Mouse (Mus musculus): ENCODE data around the gene Rpl18.

Gene Rpl18

DNA sequence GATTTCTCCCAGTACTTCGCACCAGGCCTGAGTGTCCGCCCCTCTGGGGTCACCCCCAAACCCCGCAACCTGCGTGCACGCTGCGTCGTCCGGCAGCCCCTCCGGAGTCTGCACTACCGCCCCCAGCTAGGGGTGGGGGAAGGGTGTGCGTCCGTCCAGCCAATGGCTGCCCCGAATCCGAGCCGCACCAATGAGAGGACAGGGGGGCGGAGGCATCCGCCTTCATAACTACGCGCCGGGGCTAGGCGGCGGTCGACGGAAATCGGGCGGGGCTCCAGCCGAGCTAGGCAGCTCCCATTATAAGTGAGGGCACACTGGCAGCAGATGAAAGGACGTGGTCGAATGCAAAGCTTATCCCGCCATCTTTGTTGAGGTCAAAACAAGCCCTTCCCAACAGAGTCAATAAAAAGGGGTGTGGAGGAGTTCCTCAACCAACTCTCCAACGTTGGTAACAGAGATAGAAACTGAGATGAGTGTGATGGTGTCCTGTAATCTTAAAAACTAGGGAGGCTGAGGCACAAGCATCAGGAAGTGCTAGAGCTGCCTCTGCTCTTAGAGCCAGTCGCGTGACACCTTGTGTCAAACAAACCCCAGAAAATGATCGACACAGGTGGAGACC, at the start of gene Rpl18:
Gene Rpl18, plus strand, starts transcription at position 368 of the 619 bp plus-strand sequence.
- DNase-seq (ENCODE audit: low spot score) = peak; percentile 93

GRCm38 (mm10) chr7:45666161-45666560, 49.1 kb upstream of the Rpl18 start, which contains the start of gene Fut2:
Fut2 (minus strand) TSS chr7:45666394.
- DNase-seq (ENCODE audit: low spot score) = no peak

- no peak for DNase-seq (ENCODE audit: low spot score)
Observed at GRCm38 (mm10) chr7:45667761-45668160, 47.5 kb upstream of the Rpl18 start.

GRCm38 (mm10) chr7:45668921-45669320, 46.3 kb upstream of the Rpl18 start:
- DNase-seq (ENCODE audit: low spot score) = no peak

GRCm38 (mm10) chr7:45677627-45678295, 37.5 kb upstream of the Rpl18 start:
- no peak for DNase-seq (ENCODE audit: low spot score)

GRCm38 (mm10) chr7:45678513-45678912, 36.7 kb upstream of the Rpl18 start:
- no peak for DNase-seq (ENCODE audit: low spot score)

DNA sequence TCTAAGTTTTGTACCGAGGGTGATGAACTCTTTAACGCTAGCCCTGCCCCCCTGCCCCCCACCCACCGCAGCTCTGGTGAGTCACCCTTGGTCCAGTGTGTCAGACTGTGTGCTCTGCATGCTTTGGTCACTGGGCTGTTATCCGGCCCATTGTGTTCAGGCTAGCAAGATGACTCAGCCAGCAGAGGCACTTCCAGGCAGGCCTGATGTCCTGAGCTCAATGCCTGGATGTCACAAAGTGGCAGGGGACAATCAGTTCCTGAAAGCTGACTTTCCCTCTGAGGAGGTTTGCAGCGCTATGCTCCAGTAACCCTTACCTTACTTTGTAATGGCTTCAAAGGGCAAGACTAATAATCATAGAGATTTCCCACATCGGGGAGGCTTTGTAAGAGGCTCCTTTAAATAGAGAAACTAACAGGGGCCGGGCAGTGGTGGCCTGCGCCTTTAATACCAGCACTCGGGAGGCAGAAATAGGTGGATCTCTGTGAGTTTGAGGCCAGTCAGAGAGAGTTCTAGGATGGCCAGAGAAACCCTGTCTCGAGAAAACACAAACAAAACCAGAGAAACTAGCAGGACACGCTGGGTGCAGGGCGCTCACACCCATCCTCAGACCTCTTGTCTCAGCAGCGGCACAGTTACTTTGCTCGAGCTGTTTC, 35.2 kb upstream of the Rpl18 start:
- no peak for DNase-seq (ENCODE audit: low spot score)

DNA sequence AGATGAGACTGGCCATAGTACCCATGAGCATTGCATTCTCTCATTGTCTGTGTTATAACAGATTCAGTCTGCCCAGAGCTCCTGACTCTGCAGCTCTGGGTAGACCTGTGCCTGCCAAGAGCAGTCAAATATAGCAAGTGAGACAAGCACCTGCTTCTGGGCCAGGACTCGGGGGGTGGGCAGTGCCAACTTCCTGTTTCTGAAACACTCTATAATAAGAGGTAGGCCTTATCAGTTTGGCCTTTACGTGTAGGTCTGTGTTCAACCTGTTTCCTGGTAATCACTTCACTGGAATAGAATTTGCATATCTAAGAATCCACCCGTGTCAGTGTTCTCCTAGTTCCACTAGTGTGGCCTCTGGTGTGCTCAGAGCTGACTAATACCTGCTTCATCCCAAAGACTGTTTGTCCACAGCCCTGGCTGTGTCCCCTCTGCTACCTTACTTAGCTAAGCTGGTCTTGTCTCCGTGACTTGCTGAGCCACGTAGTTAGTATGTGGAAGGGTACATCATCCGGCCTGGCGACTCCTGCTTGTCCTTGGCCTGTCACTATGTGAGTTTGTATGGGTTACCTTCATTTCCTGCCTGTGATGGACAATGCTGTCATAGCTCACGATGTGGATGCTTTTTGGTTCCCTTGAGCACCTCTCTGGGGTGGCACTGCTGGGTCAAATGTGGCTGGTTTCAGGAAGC, 34.1 kb upstream of the Rpl18 start:
- no peak for DNase-seq (ENCODE audit: low spot score)

GRCm38 (mm10) chr7:45682144-45683126, 32.8 kb upstream of the Rpl18 start:
- peak; percentile 86 for DNase-seq (ENCODE audit: low spot score)

GRCm38 (mm10) chr7:45683396-45684050, 31.7 kb upstream of the Rpl18 start, which contains the start of gene Ntn5:
Ntn5 (plus strand) TSS chr7:45684022.
- no peak for DNase-seq (ENCODE audit: low spot score)

- DNase-seq (ENCODE audit: low spot score) = no peak
Observed at GRCm38 (mm10) chr7:45685811-45686210, 29.4 kb upstream of the Rpl18 start.

DNA sequence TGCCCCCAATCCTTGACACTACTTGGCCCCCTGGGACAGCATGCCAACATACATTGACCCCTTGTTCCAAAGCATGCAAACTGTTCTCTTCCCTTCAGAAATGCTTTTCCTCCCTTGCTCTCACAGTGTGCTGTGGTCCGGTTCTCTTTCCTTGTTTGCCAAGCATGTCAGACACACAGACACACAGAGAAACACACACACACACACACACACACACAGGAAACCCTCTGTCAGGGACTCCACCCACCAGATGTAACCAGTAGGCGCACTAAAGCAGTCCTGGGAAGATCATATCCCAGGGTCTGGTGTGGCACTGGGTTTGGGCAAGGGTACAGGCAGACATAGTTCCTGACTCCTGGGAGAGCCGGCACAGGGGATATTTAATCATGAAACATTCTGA, 28.4 kb upstream of the Rpl18 start:
- DNase-seq (ENCODE audit: low spot score) = no peak

DNA sequence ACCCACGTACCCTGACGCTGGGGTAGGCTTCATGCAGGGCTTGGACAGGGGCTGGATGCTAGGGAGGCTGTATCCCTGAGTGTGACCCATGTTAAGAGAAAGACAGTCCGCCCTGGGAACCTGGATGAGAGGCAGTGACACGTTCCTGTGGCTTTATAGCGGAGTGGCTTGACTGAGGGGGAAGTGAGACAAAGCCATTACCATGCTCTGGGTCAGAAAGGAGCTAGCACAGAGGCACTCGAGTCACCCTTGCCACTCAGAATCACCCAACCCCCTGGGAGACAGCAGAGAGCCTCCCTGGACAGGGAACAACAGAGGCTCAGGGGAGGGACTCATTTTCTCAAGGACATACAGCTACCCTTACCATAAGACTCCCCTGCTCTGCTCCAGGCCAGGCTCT, 26.2 kb upstream of the Rpl18 start:
- DNase-seq (ENCODE audit: low spot score) = no peak

DNA sequence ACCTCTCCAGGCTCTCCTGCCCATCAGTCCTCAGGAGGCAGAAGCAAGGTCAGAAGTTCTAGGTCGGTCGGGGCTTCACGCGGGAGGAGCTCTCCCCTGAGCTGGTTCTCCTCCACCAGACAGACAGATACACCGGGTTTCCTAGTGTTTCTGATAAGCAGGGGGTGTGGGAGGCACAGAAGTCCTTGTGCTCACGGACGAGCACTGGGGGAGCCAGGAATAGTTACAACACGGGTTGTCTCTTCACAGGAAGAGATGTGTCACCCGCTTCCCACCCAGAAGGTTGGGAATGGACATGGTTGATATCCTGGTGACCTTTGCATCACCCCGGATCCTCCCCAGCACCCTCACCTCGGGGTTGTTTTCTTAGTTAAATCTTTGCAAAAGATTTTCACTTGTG, 25.5 kb upstream of the Rpl18 start:
- no peak for DNase-seq (ENCODE audit: low spot score)

- DNase-seq (ENCODE audit: low spot score) = no peak
Observed at GRCm38 (mm10) chr7:45692364-45692763, 22.9 kb upstream of the Rpl18 start.

GRCm38 (mm10) chr7:45693921-45694591, 21.2 kb upstream of the Rpl18 start, which contains the start of gene Sec1:
Sec1 (minus strand) TSS chr7:45694402.
- DNase-seq (ENCODE audit: low spot score) = no peak

DNA sequence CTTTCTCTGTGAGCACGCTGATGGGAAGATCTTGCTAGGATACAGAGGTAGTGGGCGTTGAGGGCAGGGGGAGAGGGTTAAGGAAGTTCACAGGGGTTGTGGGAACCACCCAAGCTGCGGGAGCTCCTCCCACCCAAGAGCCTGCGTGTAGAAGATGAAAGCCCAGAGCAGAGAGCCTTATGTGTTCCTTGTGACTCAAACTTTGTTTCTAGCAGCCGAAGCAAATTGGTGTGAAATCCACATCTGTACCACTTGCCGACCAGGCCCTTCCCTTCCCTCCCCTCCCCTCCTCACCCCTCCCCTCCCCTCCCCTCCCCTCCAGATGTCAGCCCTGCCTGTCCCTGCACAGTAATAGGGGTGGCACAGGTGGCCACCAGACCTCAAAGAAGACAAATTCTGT, 20.2 kb upstream of the Rpl18 start:
- DNase-seq (ENCODE audit: low spot score) = no peak

DNA sequence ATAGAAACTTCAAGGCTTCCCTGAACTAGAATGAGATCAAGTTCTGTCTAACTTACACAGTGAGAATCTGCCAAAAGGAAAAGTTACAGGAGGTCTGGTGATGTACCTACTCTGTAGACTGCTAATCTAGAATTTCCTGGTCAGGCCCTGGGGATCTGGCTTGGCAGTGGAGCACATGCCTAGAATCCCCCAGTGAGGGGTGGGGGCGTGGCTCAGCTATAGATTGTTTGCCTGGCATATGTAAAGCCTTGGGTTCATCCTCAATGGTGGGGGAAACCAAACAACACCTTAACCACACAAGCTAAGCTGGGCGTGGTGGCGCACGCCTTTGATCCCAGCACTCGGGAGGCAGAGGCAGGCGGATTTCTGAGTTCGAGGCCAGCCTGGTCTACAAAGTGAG, 17.4 kb upstream of the Rpl18 start:
- DNase-seq (ENCODE audit: low spot score) = no peak

- no peak for DNase-seq (ENCODE audit: low spot score)
Observed at GRCm38 (mm10) chr7:45699523-45700141, 15.6 kb upstream of the Rpl18 start, which contains the start of gene Car11. Car11 (plus strand) TSS chr7:45699843.

Measured in ovary, postnatal 14 days (tissue).